Mouse (Mus musculus) heart, adult 2 months (tissue): ENCODE results near the gene Tpsab1. TPM values are rescaled to one million over a fixed set of nuclear protein-coding genes. Genes with fewer than 3 reads are reported as not detected.

Source experiments
- DNase-seq, 2 experiments: peaks; one replicate each; pipeline ENCODE4 v3.0.0; 2021
- H3K27ac ChIP-seq: fragments of 200-600 bp; 2 replicates; pipeline ENCODE4 v1.8.1; 2022
- H3K27me3 ChIP-seq: fragments of 200-500 bp; 2 replicates; pipeline ENCODE4 v1.6.1; 2012; ENCODE audit warnings: mild to moderate bottlenecking, low read length, inconsistent platforms, mixed read lengths; ENCODE audit not compliant: control insufficient read depth, insufficient read depth
- H3K36me3 ChIP-seq: fragments of 200-500 bp; 2 replicates; pipeline ENCODE4 v1.6.1; 2012; ENCODE audit warnings: low read length, inconsistent platforms; ENCODE audit not compliant: control insufficient read depth, insufficient read depth
- H3K4me1 ChIP-seq: fragments of 200-500 bp; 2 replicates; pipeline ENCODE4 v1.6.1; 2011; ENCODE audit warnings: low read length; ENCODE audit not compliant: control insufficient read depth, insufficient read depth
- H3K4me3 ChIP-seq: fragments of 200-600 bp; 2 replicates; pipeline ENCODE4 v1.8.1; 2022
- H3K79me2 ChIP-seq: fragments of 200-500 bp; replicated peaks from 2 replicates; pipeline ENCODE4 v1.6.1; 2012; ENCODE audit warnings: mild to moderate bottlenecking, inconsistent platforms, low read length, moderate library complexity, mixed read lengths; ENCODE audit not compliant: control insufficient read depth, insufficient read depth
- H3K9ac ChIP-seq: fragments of 200-500 bp; 2 replicates; pipeline ENCODE4 v1.6.1; 2012; ENCODE audit warnings: low read depth, mild to moderate bottlenecking, control low read depth, inconsistent platforms, low read length, mixed read lengths
- CTCF ChIP-seq: fragments of 200-600 bp; IDR thresholded peaks from 2 replicates; pipeline ENCODE4 v1.8.1; 2022; ENCODE audit warnings: antibody characterized with exemption, mild to moderate bottlenecking, moderate library complexity
- EP300 ChIP-seq: fragments of 200-500 bp; IDR thresholded peaks from 2 replicates; pipeline ENCODE4 v1.6.1; 2011; ENCODE audit warnings: low read depth, low read length, control low read depth; ENCODE audit not compliant: insufficient read depth
- POLR2A ChIP-seq: fragments of 200-500 bp; IDR thresholded peaks from 2 replicates; pipeline ENCODE4 v1.6.1; 2011; ENCODE audit warnings: mild to moderate bottlenecking, low read depth, low read length, control low read depth; ENCODE audit not compliant: insufficient read depth
- WGBS: fragments of 180-500 bp; shearing (Covaris S2); methylation state at CpG from one replicate; pipeline ENCODE4 v1.1.7; 2018; 5-methylcytosine and 5-hydroxymethylcytosine counted together
- intact Hi-C: fragments of 180-260 bp; cut with DNase I; formaldehyde crosslinking; loops from one replicate; pipeline ENCODE4 v1.15.1; 2025
- polyA plus RNA-seq: library from polyadenylated mRNA; depleted of rRNA; stranded (reverse); fragments of >200 nt; gene quantifications from 2 replicates; pipeline ENCODE4 v1.2.3, GENCODE M21; 2012
- total RNA-seq, 2 experiments: library from RNA; stranded (reverse); gene quantifications; 2 replicates each; pipeline ENCODE4 v1.2.3; 2021

Tpsab1 gene
- total and polyA plus RNA-seq, 3 experiments, result 0.31 to 0.82 (median 0.70) TPM

DNA sequence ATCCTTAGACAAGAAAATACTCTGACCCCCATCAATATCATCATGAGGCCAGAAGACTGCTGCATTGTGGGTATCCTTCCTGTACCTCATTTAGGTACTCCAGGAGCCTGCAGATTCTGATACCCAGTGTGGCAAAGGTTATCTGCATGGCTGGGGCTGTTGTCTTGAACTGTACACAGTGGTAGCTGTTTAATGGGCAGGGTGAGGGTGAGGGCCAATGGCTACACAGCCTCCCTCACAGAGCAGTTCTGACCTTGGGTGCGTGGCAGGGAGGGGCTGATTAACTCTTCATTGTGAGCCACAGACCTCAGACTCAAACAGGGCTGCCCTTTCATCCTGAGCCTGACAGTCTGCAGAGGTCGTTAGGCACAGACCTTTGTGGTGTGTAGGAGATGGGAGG is 22.4 kb downstream of the Tpsab1 start:
- no peaks in the 10 kb centered on the region for H3K79me2 ChIP-seq
- no peak for TF ChIP-seq POLR2A
- TF ChIP-seq EP300, result no peak
- TF ChIP-seq CTCF, result no peak
- no peak overlapping the region for H3K9ac ChIP-seq
- H3K4me1 ChIP-seq, result no peaks in the 10 kb centered on the region
- H3K4me3 ChIP-seq, result no peak overlapping the region
- WGBS, result 21% methylated on average over 2 of the region's 2 CpGs
- intact Hi-C loops, result no loop called here
- H3K27me3 ChIP-seq, result no peaks in the 10 kb centered on the region
- H3K27ac ChIP-seq, result no peak overlapping the region
- H3K36me3 ChIP-seq, result no peaks in the 10 kb centered on the region
- no peak for DNase-seq

- Histone ChIP-seq H3K4me1 (no peaks in the 10 kb centered on the region), H3K9ac (no peak overlapping the region), H3K27ac (no peak overlapping the region), H3K79me2 (no peaks in the 10 kb centered on the region), H3K36me3 (no peaks in the 10 kb centered on the region), H3K4me3 (no peak overlapping the region), H3K27me3 (no peaks in the 10 kb centered on the region)
- WGBS, result 67% methylated on average over 8 of the region's 8 CpGs
- intact Hi-C loops, result no loop called here
- no peak for DNase-seq
- TF ChIP-seq POLR2A (no peak), CTCF (no peak), EP300 (no peak)
Measured at GRCm38 (mm10) chr17:25320819-25321218, 24.5 kb downstream of the Tpsab1 start.

DNA sequence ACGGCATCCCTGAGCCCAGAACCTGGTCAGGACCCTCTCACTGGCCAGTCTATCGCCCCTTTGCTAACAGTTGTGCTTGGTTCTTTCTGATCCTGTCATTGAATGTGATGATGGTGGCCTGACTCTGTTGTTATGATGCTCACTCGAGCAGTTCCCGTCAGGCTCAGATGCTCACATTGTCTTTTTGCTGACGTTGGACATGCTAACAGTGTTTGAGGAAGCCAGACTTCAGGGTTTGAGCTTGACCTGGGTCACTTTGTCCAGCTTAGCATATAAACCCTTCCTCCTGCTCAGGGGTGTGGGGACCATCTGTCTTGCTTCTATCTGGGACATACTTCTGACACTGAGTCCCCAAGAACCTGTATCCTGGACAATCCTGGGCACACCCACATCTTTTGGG is 27.0 kb downstream of the Tpsab1 start, which contains the start of gene Prss29:
Gene Prss29, plus strand, starts transcription at position 301 of the 400 bp plus-strand sequence.
- WGBS, result 65% methylated on average over 5 of the region's 5 CpGs
- H3K4me1 ChIP-seq, result no peaks in the 10 kb centered on the region
- intact Hi-C loops, result no loop called here

GRCm38 (mm10) chr17:25308346-25308745 is 37.0 kb downstream of the Tpsab1 start, which contains the start of gene Prss28:
Gene Prss28 (plus strand): TSS chr17:25308646.
- intact Hi-C loops, result no loop called here
- DNase-seq, result no peak
- WGBS, result 46% methylated on average over 4 of the region's 4 CpGs
- TF ChIP-seq EP300 (no peak), CTCF (no peak), POLR2A (no peak)
- Histone ChIP-seq H3K27ac (no peak within 1 kb of the TSS), H3K36me3 (no peaks in the 10 kb centered on the region), H3K4me3 (no peak within 1 kb of the TSS), H3K4me1 (no peaks in the 10 kb centered on the region), H3K9ac (no peak within 1 kb of the TSS), H3K27me3 (no peaks in the 10 kb centered on the region), H3K79me2 (no peaks in the 10 kb centered on the region)

More for the DNA sequence above, 27.0 kb downstream of the Tpsab1 start, which contains the start of gene Prss29:
- Histone ChIP-seq H3K27me3 (no peaks in the 10 kb centered on the region), H3K79me2 (no peaks in the 10 kb centered on the region), H3K36me3 (no peaks in the 10 kb centered on the region), H3K9ac (no peak within 1 kb of the TSS), H3K27ac (no peak within 1 kb of the TSS), H3K4me3 (no peak within 1 kb of the TSS)
- no peak for TF ChIP-seq POLR2A
- TF ChIP-seq EP300, result no peak
- TF ChIP-seq CTCF, result no peak
- DNase-seq, result no peak

- TF ChIP-seq CTCF (no peak), POLR2A (no peak), EP300 (no peak)
- H3K79me2 ChIP-seq, result no peaks in the 10 kb centered on the region
- intact Hi-C loops, result no loop called here
- no peaks in the 10 kb centered on the region for H3K4me1 ChIP-seq
- 81% methylated on average over 5 of the region's 5 CpGs for WGBS
- H3K27me3 ChIP-seq, result no peaks in the 10 kb centered on the region
- H3K4me3 ChIP-seq, result no peak within 1 kb of the TSS
- no peak for DNase-seq
- H3K9ac ChIP-seq, result no peak within 1 kb of the TSS
- H3K36me3 ChIP-seq, result no peaks in the 10 kb centered on the region
- H3K27ac ChIP-seq, result no peak within 1 kb of the TSS
Measured at GRCm38 (mm10) chr17:25298094-25298493, 47.3 kb downstream of the Tpsab1 start, which contains the start of gene Prss34. Gene Prss34 (plus strand): TSS chr17:25298394.

DNA sequence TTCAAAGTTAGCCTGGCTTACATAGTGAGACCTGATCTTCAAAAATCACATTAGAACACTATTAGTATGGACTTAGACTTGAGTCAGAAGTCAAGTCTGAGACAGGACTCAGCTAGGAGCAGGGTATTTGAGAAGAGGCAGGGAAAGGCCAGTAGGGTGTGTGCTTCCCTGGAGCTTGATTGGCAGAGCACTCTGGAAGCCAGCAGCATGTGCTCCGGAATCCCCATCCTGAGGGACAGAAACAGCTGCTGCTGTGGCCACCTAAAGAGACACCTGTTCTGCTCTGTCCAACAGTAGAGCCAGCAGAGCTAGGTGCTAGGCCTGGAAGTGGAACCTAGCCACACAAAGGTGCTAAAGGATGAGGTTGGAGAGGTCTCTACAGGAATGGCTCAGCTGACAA is 51.3 kb downstream of the Tpsab1 start:
- Histone ChIP-seq H3K9ac (no peak overlapping the region), H3K4me3 (no peak overlapping the region), H3K36me3 (no peaks in the 10 kb centered on the region), H3K79me2 (no peaks in the 10 kb centered on the region), H3K4me1 (no peaks in the 10 kb centered on the region), H3K27me3 (peaks cover 1% of the 10 kb centered on the region; the same call in 1 of the 2 replicates), H3K27ac (no peak overlapping the region)
- 57% methylated on average over 1 of the region's 1 CpGs for WGBS
- DNase-seq, result no peak
- intact Hi-C loops, result no loop called here
- TF ChIP-seq CTCF, result no peak
- no peak for TF ChIP-seq EP300
- TF ChIP-seq POLR2A, result no peak
